Mouse (Mus musculus) kidney, adult 11 months (tissue): ENCODE measurements around the gene Irf8.
A peak's percentile ranks its signal among the peaks of the same experiment; 100 is the strongest.
"Not testable (repeated sequence)": the region's sequence is repeated elsewhere in the genome, so short reads cannot be mapped to it uniquely, and the experiment has no call there.

ENCODE experiments used
- DNase-seq: peaks from one replicate; pipeline ENCODE4 v3.0.0; 2022

The Irf8 gene

GRCm38 (mm10) chr8:120724096-120724495, 12.1 kb upstream of the Irf8 start:
- DNase-seq: not testable (repeated sequence)

GRCm38 (mm10) chr8:120724816-120725575, 11.2 kb upstream of the Irf8 start:
- DNase-seq: peak; percentile 66

- DNase-seq: no peak
Observed at GRCm38 (mm10) chr8:120725576-120725950, 10.6 kb upstream of the Irf8 start.

- DNase-seq: no peak
Observed at GRCm38 (mm10) chr8:120726051-120726450, 10.1 kb upstream of the Irf8 start.

GRCm38 (mm10) chr8:120728488-120729160, 7.5 kb upstream of the Irf8 start:
- DNase-seq: no peak

GRCm38 (mm10) chr8:120731582-120731981, 4.6 kb upstream of the Irf8 start:
- DNase-seq: no peak

- DNase-seq: peak; percentile 76
Observed at GRCm38 (mm10) chr8:120732068-120732467, 4.1 kb upstream of the Irf8 start.

- DNase-seq: peak; percentile 60
Observed at GRCm38 (mm10) chr8:120736486-120736885, 328 bp downstream of the Irf8 start.

- no peak for DNase-seq
Observed at GRCm38 (mm10) chr8:120737166-120737565, 1.0 kb downstream of the Irf8 start.

- DNase-seq: no peak
Observed at GRCm38 (mm10) chr8:120738771-120739170, 2.6 kb downstream of the Irf8 start.

GRCm38 (mm10) chr8:120739526-120739925, 3.4 kb downstream of the Irf8 start:
- peak; percentile 45 for DNase-seq

- DNase-seq: no peak
Observed at GRCm38 (mm10) chr8:120740579-120740978, 4.4 kb downstream of the Irf8 start.

- DNase-seq: no peak
Observed at GRCm38 (mm10) chr8:120741001-120741400, 4.8 kb downstream of the Irf8 start.

GRCm38 (mm10) chr8:120741815-120742530, 5.8 kb downstream of the Irf8 start:
- DNase-seq: no peak

GRCm38 (mm10) chr8:120743149-120743897, 7.2 kb downstream of the Irf8 start:
- peak; percentile 47 for DNase-seq

GRCm38 (mm10) chr8:120743898-120744290, 7.7 kb downstream of the Irf8 start:
- peak; percentile 37 for DNase-seq

GRCm38 (mm10) chr8:120744448-120744847, 8.3 kb downstream of the Irf8 start:
- no peak for DNase-seq

- DNase-seq: no peak
Observed at GRCm38 (mm10) chr8:120745226-120745625, 9.1 kb downstream of the Irf8 start.

- DNase-seq: no peak
Observed at GRCm38 (mm10) chr8:120746007-120746701, 10.0 kb downstream of the Irf8 start.

- peak; percentile 35 for DNase-seq
Observed at GRCm38 (mm10) chr8:120747286-120747685, 11.1 kb downstream of the Irf8 start.

GRCm38 (mm10) chr8:120750616-120751015, 14.5 kb downstream of the Irf8 start:
- peak; percentile 85 for DNase-seq
